Mouse (Mus musculus) forebrain, embryonic 12.5 days (tissue): ENCODE data around the gene Scd1. TPM values are rescaled to one million over a fixed set of nuclear protein-coding genes. Genes with fewer than 3 reads are reported as not detected.

Experiments
- ATAC-seq: fragments of 200-750 bp; cut with Nextera tagmentation; 2 replicates; pipeline ENCODE4 v1.8.0; 2017; ENCODE audit warnings: moderate TSS enrichment; ENCODE audit not compliant: low FRiP score
- H3K27ac ChIP-seq: fragments of 300-500 bp; sonication (generic); 2 replicates; pipeline ENCODE4 v1.5.1; 2016; ENCODE audit warnings: mild to moderate bottlenecking
- H3K27me3 ChIP-seq: fragments of 300-500 bp; sonication (generic); 2 replicates; pipeline ENCODE4 v1.6.1; 2016; ENCODE audit warnings: mild to moderate bottlenecking
- H3K36me3 ChIP-seq: fragments of 300-500 bp; sonication (generic); replicated peaks from 2 replicates; pipeline ENCODE4 v1.6.1; 2016; ENCODE audit warnings: mild to moderate bottlenecking
- H3K4me1 ChIP-seq: fragments of 300-500 bp; sonication (generic); 2 replicates; pipeline ENCODE4 v1.6.1; 2016
- H3K4me2 ChIP-seq: fragments of 300-500 bp; sonication (generic); 2 replicates; pipeline ENCODE4 v1.6.1; 2016; ENCODE audit warnings: mild to moderate bottlenecking, moderate library complexity
- H3K4me3 ChIP-seq: fragments of 300-500 bp; sonication (generic); replicated peaks from 2 replicates; pipeline ENCODE4 v1.5.1; 2016; ENCODE audit warnings: mild to moderate bottlenecking
- H3K9ac ChIP-seq: fragments of 300-500 bp; sonication (generic); 2 replicates; pipeline ENCODE4 v1.6.1; 2016; ENCODE audit warnings: mild to moderate bottlenecking
- H3K9me3 ChIP-seq: fragments of 300-500 bp; sonication (generic); 2 replicates; pipeline ENCODE4 v1.6.1; 2016
- WGBS: fragments of 180-500 bp; shearing (Covaris S2); methylation state at CpG from one replicate; pipeline ENCODE4 v1.1.7; 2016; 5-methylcytosine and 5-hydroxymethylcytosine counted together
- polyA plus RNA-seq: library from polyadenylated mRNA; unstranded; fragments of >200 nt; fragmentation: Nextera tagmentation; extraction: Ambion mirVana; gene quantifications from 2 replicates; pipeline ENCODE4 v1.2.1, GENCODE M21; 2016

Gene Scd1
- 10.6 and 10.8 TPM in 2 replicates for polyA plus RNA-seq

GRCm38 (mm10) chr19:44407341-44408222, at the start of gene Scd1:
Scd1 (minus strand) TSS chr19:44407879.
- peak within 1 kb of the TSS; percentile 75 for H3K27ac ChIP-seq
- no peaks in the 10 kb centered on the region for H3K9me3 ChIP-seq
- ATAC-seq, result peak; percentile 96
- H3K36me3 ChIP-seq, result peaks cover 18% of the 10 kb centered on the region
- peak within 1 kb of the TSS; percentile 75 for H3K4me2 ChIP-seq
- H3K4me3 ChIP-seq, result peak within 1 kb of the TSS; percentile 54
- WGBS, result under 1% methylated on average over 34 of the region's 35 CpGs
- peak within 1 kb of the TSS; percentile 65 for H3K9ac ChIP-seq
- no peaks in the 10 kb centered on the region for H3K27me3 ChIP-seq
- H3K4me1 ChIP-seq, result peaks cover 27% of the 10 kb centered on the region

- no peak overlapping the region for H3K4me2 ChIP-seq
- no peak overlapping the region for H3K27ac ChIP-seq
- no peaks in the 10 kb centered on the region; the same call in 1 of the 2 replicates for H3K27me3 ChIP-seq
- H3K36me3 ChIP-seq, result no peaks in the 10 kb centered on the region
- no peak overlapping the region for H3K9ac ChIP-seq
- WGBS, result 88% methylated on average over 8 of the region's 8 CpGs
- H3K4me1 ChIP-seq, result no peaks in the 10 kb centered on the region
- no peak for ATAC-seq
- H3K9me3 ChIP-seq, result no peaks in the 10 kb centered on the region
- H3K4me3 ChIP-seq, result no peak overlapping the region
Measured at GRCm38 (mm10) chr19:44455356-44455755, 47.7 kb upstream of the Scd1 start.

- Histone ChIP-seq H3K27me3 (no peaks in the 10 kb centered on the region; the same call in 1 of the 2 replicates), H3K4me2 (no peak overlapping the region), H3K36me3 (no peaks in the 10 kb centered on the region), H3K4me1 (no peaks in the 10 kb centered on the region), H3K9ac (no peak overlapping the region), H3K4me3 (no peak overlapping the region), H3K27ac (no peak overlapping the region), H3K9me3 (no peaks in the 10 kb centered on the region)
- ATAC-seq, result no peak
- 92% methylated on average over 6 of the region's 6 CpGs for WGBS
Measured at GRCm38 (mm10) chr19:44454862-44455261, 47.2 kb upstream of the Scd1 start.

- ATAC-seq, result no peak
- no peak overlapping the region for H3K4me2 ChIP-seq
- WGBS, result 84% methylated on average over 4 of the region's 4 CpGs
Measured at GRCm38 (mm10) chr19:44447927-44448326, 40.2 kb upstream of the Scd1 start.

GRCm38 (mm10) chr19:44445755-44446154, 38.1 kb upstream of the Scd1 start:
- Histone ChIP-seq H3K36me3 (no peaks in the 10 kb centered on the region), H3K4me2 (no peak overlapping the region), H3K27ac (no peak overlapping the region), H3K4me1 (no peaks in the 10 kb centered on the region), H3K9me3 (no peaks in the 10 kb centered on the region), H3K4me3 (no peak overlapping the region), H3K9ac (no peak overlapping the region), H3K27me3 (no peaks in the 10 kb centered on the region)
- no peak for ATAC-seq
- WGBS, result 91% methylated on average over 3 of the region's 3 CpGs

More at GRCm38 (mm10) chr19:44447927-44448326, 40.2 kb upstream of the Scd1 start:
- Histone ChIP-seq H3K9ac (no peak overlapping the region), H3K27me3 (no peaks in the 10 kb centered on the region), H3K36me3 (no peaks in the 10 kb centered on the region), H3K4me1 (no peaks in the 10 kb centered on the region), H3K4me3 (no peak overlapping the region), H3K27ac (no peak overlapping the region), H3K9me3 (no peaks in the 10 kb centered on the region)

GRCm38 (mm10) chr19:44439302-44439701, 31.6 kb upstream of the Scd1 start:
- H3K36me3 ChIP-seq, result no peaks in the 10 kb centered on the region
- H3K9me3 ChIP-seq, result no peaks in the 10 kb centered on the region
- WGBS, result 43% methylated on average over 4 of the region's 4 CpGs
- no peak for ATAC-seq
- H3K4me1 ChIP-seq, result no peaks in the 10 kb centered on the region
- no peak overlapping the region for H3K27ac ChIP-seq
- no peak overlapping the region for H3K4me3 ChIP-seq
- H3K9ac ChIP-seq, result no peak overlapping the region
- no peak overlapping the region for H3K4me2 ChIP-seq
- 0 out of 2 replicates have a peak, but pooled peaks cover 3% of the 10 kb centered on the region for H3K27me3 ChIP-seq

- no peak for ATAC-seq
Measured at GRCm38 (mm10) chr19:44437975-44438374, 30.3 kb upstream of the Scd1 start.

GRCm38 (mm10) chr19:44432084-44432483, 24.4 kb upstream of the Scd1 start:
- Histone ChIP-seq H3K27ac (no peak overlapping the region), H3K9ac (no peak overlapping the region), H3K36me3 (no peaks in the 10 kb centered on the region), H3K4me3 (no peak overlapping the region), H3K4me2 (no peak overlapping the region), H3K9me3 (no peaks in the 10 kb centered on the region), H3K4me1 (no peaks in the 10 kb centered on the region), H3K27me3 (no peaks in the 10 kb centered on the region)
- no peak for ATAC-seq
- WGBS, result 78% methylated on average over 5 of the region's 5 CpGs

More at GRCm38 (mm10) chr19:44437975-44438374, 30.3 kb upstream of the Scd1 start:
- Histone ChIP-seq H3K9me3 (no peaks in the 10 kb centered on the region), H3K27me3 (0 out of 2 replicates have a peak, but pooled peaks cover 3% of the 10 kb centered on the region), H3K36me3 (no peaks in the 10 kb centered on the region), H3K4me1 (no peaks in the 10 kb centered on the region), H3K4me3 (no peak overlapping the region), H3K9ac (no peak overlapping the region), H3K4me2 (no peak overlapping the region), H3K27ac (no peak overlapping the region)
- WGBS, result 79% methylated on average over 6 of the region's 6 CpGs

- Histone ChIP-seq H3K27ac (no peak overlapping the region), H3K4me3 (no peak overlapping the region), H3K4me1 (no peaks in the 10 kb centered on the region), H3K36me3 (no peaks in the 10 kb centered on the region), H3K9me3 (no peaks in the 10 kb centered on the region), H3K9ac (no peak overlapping the region), H3K4me2 (no peak overlapping the region), H3K27me3 (no peaks in the 10 kb centered on the region)
- ATAC-seq, result no peak
- WGBS, result 85% methylated on average over 1 of the region's 1 CpGs
Measured at GRCm38 (mm10) chr19:44427721-44428120, 20.0 kb upstream of the Scd1 start.

- Histone ChIP-seq H3K27ac (no peak overlapping the region), H3K27me3 (peaks cover 9% of the 10 kb centered on the region), H3K4me1 (no peaks in the 10 kb centered on the region), H3K4me3 (no peak overlapping the region), H3K9me3 (no peaks in the 10 kb centered on the region), H3K4me2 (no peak overlapping the region), H3K36me3 (no peaks in the 10 kb centered on the region), H3K9ac (no peak overlapping the region)
- WGBS, result 92% methylated on average over 8 of the region's 8 CpGs
- no peak for ATAC-seq
Measured at GRCm38 (mm10) chr19:44422051-44422631, 14.5 kb upstream of the Scd1 start.

GRCm38 (mm10) chr19:44419530-44419929, 11.9 kb upstream of the Scd1 start:
- Histone ChIP-seq H3K4me3 (no peak overlapping the region), H3K27ac (no peak overlapping the region), H3K9ac (no peak overlapping the region), H3K4me2 (no peak overlapping the region), H3K4me1 (no peaks in the 10 kb centered on the region), H3K9me3 (no peaks in the 10 kb centered on the region), H3K27me3 (peaks cover 12% of the 10 kb centered on the region), H3K36me3 (no peaks in the 10 kb centered on the region)
- 62% methylated on average over 11 of the region's 11 CpGs for WGBS
- no peak for ATAC-seq

- Histone ChIP-seq H3K4me2 (no peak overlapping the region), H3K27ac (no peak overlapping the region), H3K27me3 (peaks cover 12% of the 10 kb centered on the region), H3K9ac (no peak overlapping the region), H3K4me3 (no peak overlapping the region), H3K9me3 (no peaks in the 10 kb centered on the region), H3K4me1 (no peaks in the 10 kb centered on the region), H3K36me3 (no peaks in the 10 kb centered on the region)
- 18% methylated on average over 4 of the region's 4 CpGs for WGBS
- peak; percentile 70 for ATAC-seq
Measured at GRCm38 (mm10) chr19:44418945-44419344, 11.3 kb upstream of the Scd1 start.
